Mouse (Mus musculus): Measurements from ENCODE around the gene Olfr204. TPM values are rescaled to one million over a fixed set of nuclear protein-coding genes. Genes with fewer than 3 reads are reported as not detected.
"Not testable (repeated sequence)": the region's sequence is repeated elsewhere in the genome, so short reads cannot be mapped to it uniquely, and the experiment has no call there.

Olfr204 gene
- not detected in 2 replicates for total RNA-seq (2021)
- long read RNA-seq, result 0 reads

DNA sequence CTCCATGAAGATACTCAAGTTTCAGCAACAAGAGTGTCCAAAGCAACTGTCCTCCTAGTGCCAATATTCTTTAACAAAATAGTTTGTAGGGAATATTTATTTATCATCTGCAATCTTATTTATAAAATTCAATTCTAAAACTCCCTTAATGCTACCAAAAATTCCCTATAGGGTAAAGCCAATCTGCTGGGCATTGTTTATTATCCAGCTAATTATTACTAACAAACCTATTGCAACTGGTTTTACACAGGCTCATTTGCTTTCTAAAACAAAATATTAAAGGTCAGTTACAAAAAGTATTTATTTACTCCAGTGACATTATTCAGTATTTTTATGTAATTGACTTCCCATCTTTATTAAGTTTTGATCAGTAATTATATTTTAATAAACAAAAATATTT is at the start of gene Olfr204:
Gene Olfr204 (minus strand): TSS at position 101 of the 400 bp plus-strand sequence.
- DNase-seq, result no peak

DNA sequence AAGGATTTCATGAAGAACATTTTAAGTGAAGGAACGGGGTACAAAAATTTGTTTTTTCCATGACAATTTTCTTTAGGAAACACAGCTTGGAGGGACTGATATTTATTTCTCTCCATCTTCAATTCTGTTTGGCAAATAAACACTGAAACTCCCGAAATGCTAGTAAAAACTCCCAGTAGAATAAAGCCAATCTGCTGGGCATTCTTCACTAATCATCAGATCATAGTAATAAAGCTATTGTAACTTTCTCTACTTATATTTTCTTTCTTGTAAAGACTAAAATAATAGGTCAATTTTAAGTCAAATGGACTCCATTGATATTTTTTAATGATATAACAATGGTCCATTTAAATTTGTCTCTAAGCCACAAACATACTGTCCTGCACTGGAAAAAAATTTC is 45.8 kb upstream of the Olfr204 start, which contains the start of gene Olfr209:
Gene Olfr209 (minus strand): TSS at position 101 of the 400 bp plus-strand sequence.
- DNase-seq, result no peak

DNA sequence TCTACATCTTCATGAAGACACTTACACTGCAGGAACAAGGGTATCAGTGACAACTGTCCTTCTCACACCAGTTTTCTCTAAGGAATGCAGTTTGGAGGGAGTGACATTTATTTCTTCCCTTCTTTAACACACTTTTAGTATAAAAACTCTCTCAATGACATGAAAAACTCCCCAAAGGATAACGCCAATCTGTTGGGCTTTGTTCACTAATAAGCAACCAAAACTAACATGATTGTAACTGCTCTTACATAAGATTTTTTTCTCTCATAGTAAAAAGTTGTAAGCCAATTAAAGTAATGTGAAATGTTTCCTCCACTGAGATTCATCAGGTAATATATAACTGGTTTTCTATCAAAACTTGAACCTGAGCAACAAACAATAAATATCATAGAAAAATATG is 31.1 kb upstream of the Olfr204 start, which contains the start of gene Olfr206:
Gene Olfr206 (minus strand): TSS at position 101 of the 400 bp plus-strand sequence.
- no peak for DNase-seq

DNA sequence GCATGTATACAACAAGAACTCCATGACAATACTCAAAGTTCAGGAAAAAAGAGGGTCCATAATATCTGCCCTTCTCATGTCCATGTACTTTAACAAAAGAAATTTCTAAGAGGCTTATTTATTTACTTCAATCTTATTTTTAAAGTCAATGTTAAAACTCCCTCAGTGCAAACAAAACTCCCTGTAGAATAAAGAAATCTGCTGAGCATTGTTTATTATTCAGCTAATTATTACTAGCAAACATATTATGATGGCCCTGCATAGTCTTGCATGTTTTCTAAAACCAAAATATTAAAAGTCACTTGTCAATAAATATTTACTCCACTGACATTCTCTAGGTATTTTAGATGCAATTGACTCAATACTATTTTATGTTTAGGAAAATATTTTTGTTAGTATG is 13.0 kb upstream of the Olfr204 start, which contains the start of gene Olfr205:
Gene Olfr205 (minus strand): TSS at position 101 of the 400 bp plus-strand sequence.
- no peak for DNase-seq

DNA sequence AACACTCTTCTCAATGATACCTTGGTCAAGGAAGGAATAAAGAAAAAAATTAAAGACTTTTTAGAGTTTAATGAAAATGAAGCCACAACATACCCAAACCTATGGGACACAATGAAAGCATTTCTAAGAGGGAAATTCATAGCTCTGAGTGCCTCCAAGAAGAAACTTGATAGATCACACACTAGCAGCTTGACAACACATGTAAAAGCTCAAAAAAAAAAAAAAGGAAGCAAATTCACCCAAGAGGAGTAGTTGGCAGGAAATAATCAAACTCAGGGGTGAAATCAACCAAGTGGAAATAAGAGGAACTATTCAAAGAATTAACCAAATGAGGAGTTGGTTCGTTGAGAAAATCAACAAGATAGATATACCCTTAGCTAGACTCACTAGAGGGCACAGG is 5.2 kb upstream of the Olfr204 start:
- not testable (repeated sequence) for DNase-seq

DNA sequence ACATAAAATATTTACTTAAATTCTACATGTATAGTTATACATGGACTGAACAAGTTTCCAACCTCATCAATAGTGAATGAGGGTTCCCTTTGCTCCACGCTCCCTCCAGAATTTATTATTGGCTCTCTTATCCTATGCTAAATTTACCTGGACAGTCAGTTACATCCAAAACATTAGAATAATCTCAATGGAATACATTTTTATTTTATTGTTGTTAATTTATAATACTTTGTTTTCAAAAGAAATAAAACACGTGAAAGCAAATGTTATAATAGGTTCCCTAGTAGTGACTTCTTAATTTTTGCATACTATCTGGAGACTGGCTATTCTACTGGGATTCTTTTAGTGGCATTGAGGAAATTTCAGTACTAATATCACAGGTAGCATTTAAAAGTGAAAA is 19.5 kb downstream of the Olfr204 start, which contains the start of gene Olfr203:
Gene Olfr203 (plus strand): TSS at position 301 of the 400 bp plus-strand sequence.
- DNase-seq, result no peak

DNA sequence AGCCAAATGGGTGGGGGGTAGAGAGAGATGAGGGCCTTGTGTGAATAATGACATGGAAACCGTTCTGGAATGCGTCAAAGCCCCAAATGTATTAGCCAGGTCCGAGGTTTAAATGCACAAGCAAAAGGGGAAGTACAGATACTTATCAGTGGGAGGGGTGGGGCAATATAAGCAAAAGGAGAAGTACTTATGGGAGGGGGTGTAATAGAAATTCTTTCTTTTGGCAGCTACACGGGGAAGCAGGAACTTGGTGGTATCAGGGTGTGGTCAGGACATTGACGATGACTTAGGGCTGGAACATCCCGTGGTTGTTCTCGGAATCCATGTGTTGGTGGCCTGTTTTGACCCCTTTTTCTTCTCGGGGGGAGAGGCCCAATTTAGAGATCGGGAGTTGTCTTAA is 30.5 kb downstream of the Olfr204 start:
- DNase-seq, result not testable (repeated sequence)

DNA sequence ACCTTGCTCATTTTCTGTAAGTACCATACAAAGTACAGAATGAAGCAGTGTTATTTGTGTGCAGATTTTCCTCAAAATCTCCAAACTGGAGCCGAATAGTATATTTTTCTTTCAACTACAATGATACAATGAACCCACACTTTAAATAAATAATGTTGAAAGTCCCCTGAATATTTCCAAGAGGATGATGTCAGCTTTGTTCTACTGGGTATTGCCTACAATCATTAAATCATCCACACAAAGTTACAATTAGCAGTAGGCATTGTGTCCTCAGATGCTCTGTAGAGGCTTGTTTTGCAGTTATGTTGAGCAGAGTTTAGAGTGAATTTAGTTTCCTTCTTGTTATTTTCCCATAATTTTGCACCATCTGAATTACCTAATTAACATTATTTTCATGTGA is 31.4 kb downstream of the Olfr204 start, which contains the start of gene Olfr202:
Gene Olfr202 (minus strand): TSS at position 101 of the 400 bp plus-strand sequence.
- DNase-seq, result no peak

DNA sequence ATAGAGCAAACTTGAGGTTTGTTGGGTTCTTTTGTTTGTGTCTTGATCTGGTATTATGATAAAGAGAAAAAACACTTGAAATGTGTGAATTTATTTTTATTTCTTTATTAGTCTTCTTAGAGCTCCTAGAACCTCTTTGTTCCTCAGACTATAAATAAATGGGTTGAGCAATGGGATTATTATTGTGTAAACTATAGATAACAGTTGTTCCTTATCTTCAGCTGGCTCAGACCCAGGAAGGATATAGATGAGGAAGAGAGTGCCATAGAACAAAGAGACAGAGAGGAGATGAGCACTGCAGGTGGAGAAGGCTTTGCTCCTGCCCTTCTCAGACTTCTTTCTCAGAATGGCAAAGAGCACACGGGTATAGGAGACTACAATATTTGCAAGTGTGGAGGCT is 34.6 kb downstream of the Olfr204 start:
- DNase-seq, result no peak

DNA sequence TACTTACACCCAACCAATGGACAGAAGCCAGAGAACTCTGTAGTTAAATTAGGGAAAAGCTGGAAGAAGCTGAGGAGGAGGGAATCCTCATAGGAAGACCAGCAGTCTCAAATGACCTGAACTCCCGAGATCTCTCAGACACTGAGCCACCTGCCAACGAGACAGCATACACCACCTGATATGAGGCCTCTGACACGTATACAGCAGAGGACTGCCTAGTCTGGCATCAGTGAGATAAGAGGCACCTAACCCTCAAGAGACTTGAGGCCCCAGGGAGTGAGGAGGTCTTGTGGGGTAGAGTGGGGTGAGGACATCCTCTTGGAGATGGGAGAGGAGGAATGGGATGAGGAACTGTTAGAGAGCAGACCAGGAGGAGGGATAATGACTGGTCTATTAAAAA is 37.5 kb downstream of the Olfr204 start:
- DNase-seq, result no peak

DNA sequence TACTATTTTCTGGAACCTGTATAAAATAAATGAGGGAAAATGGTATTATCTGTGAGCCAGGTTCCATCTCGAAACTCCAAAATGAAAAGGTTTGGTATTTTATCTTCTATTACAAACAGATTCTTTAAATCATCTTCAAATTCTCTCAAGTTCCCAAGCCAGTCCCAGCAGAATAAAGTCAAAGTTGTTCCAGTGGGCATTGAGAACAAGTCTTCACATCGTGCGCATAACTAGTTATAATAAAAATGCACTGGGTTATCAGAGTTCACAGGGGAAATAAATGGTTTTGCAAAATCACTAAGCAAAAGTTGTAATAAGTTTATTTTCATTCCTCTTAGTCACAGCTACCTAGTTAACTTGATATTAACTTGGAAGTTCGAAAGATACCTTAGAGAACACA is 45.5 kb downstream of the Olfr204 start, which contains the start of gene Olfr201:
Gene Olfr201 (minus strand): TSS at position 101 of the 400 bp plus-strand sequence.
- DNase-seq, result not testable (repeated sequence)

DNA sequence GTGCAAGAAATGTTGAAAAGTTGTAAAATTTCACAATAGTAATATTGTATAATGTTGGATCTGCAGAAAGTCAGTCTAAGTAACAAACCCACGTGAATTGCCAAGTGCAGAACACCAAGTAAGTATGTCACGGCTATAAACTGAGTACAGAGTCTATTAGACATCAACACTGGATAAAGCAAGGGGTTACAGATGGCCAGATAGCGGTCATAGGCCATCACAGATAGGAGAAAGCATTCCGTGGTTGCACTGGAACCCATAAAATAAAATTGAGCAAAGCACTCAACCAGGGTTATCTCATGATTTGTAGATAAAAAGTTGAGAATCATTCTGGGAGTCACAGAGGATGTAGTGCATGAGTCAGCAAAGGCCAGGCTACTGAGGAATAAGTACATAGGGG is 49.0 kb downstream of the Olfr204 start:
- not testable (repeated sequence) for DNase-seq

Other genes starting within 250 kb of the Olfr204 start
- gene Olfr190, start 240.2 kb downstream of the Olfr204 start, total RNA-seq (2021), result not detected in 2 replicates
- gene Olfr191, start 228.4 kb downstream of the Olfr204 start, total RNA-seq (2021), result not detected in 2 replicates
- gene Olfr193, start 206.4 kb downstream of the Olfr204 start, total RNA-seq (2021), result not detected in 2 replicates
- not detected in 2 replicates for gene Olfr194, start 197.2 kb downstream of the Olfr204 start, total RNA-seq (2021)
- gene Olfr195, start 171.2 kb downstream of the Olfr204 start, total RNA-seq (2021), result not detected in 2 replicates
- gene Olfr196, start 147.8 kb downstream of the Olfr204 start, total RNA-seq (2021), result not detected in 2 replicates
- not detected in 2 replicates for gene Olfr198, start 114.7 kb downstream of the Olfr204 start, total RNA-seq (2021)
- gene Olfr199, start 98.5 kb downstream of the Olfr204 start, total RNA-seq (2021), result not detected in 2 replicates
- not detected in 2 replicates for gene Olfr201, start 45.6 kb downstream of the Olfr204 start, total RNA-seq (2021)
- not detected in 2 replicates for gene Olfr202, start 31.5 kb downstream of the Olfr204 start, total RNA-seq (2021)
- gene Olfr203, start 19.4 kb downstream of the Olfr204 start, total RNA-seq (2021), result not detected in 2 replicates
- gene Olfr205, start 12.9 kb upstream of the Olfr204 start, total RNA-seq (2021), result not detected in 2 replicates
- gene Olfr206, start 31.0 kb upstream of the Olfr204 start, total RNA-seq (2021), result not detected in 2 replicates
- not detected in 2 replicates for gene Olfr209, start 45.7 kb upstream of the Olfr204 start, total RNA-seq (2021)
- gene Gabrr3, start 89.1 kb upstream of the Olfr204 start, total RNA-seq (2021), result not detected in 2 replicates
- gene Riox2, start 153.5 kb upstream of the Olfr204 start, total RNA-seq (2021), result 25.6 and 28.2 TPM in 2 replicates

All from adrenal gland, postnatal 25 days (tissue).